Mouse (Mus musculus) forebrain, embryonic 12.5 days (tissue): ENCODE data around the gene Cadps2. TPM values are rescaled to one million over a fixed set of nuclear protein-coding genes. Genes with fewer than 3 reads are reported as not detected.

Experiments used
- ATAC-seq: fragments of 200-750 bp; cut with Nextera tagmentation; 2 replicates; pipeline ENCODE4 v1.8.0; 2017; ENCODE audit warnings: moderate TSS enrichment; ENCODE audit not compliant: low FRiP score
- H3K27ac ChIP-seq: fragments of 300-500 bp; sonication (generic); 2 replicates; pipeline ENCODE4 v1.5.1; 2016; ENCODE audit warnings: mild to moderate bottlenecking
- H3K27me3 ChIP-seq: fragments of 300-500 bp; sonication (generic); 2 replicates; pipeline ENCODE4 v1.6.1; 2016; ENCODE audit warnings: mild to moderate bottlenecking
- H3K36me3 ChIP-seq: fragments of 300-500 bp; sonication (generic); replicated peaks from 2 replicates; pipeline ENCODE4 v1.6.1; 2016; ENCODE audit warnings: mild to moderate bottlenecking
- H3K4me1 ChIP-seq: fragments of 300-500 bp; sonication (generic); 2 replicates; pipeline ENCODE4 v1.6.1; 2016
- H3K4me2 ChIP-seq: fragments of 300-500 bp; sonication (generic); 2 replicates; pipeline ENCODE4 v1.6.1; 2016; ENCODE audit warnings: mild to moderate bottlenecking, moderate library complexity
- H3K4me3 ChIP-seq: fragments of 300-500 bp; sonication (generic); replicated peaks from 2 replicates; pipeline ENCODE4 v1.5.1; 2016; ENCODE audit warnings: mild to moderate bottlenecking
- H3K9ac ChIP-seq: fragments of 300-500 bp; sonication (generic); 2 replicates; pipeline ENCODE4 v1.6.1; 2016; ENCODE audit warnings: mild to moderate bottlenecking
- H3K9me3 ChIP-seq: fragments of 300-500 bp; sonication (generic); 2 replicates; pipeline ENCODE4 v1.6.1; 2016
- WGBS: fragments of 180-500 bp; shearing (Covaris S2); methylation state at CpG from one replicate; pipeline ENCODE4 v1.1.7; 2016; 5-methylcytosine and 5-hydroxymethylcytosine counted together
- polyA plus RNA-seq: library from polyadenylated mRNA; unstranded; fragments of >200 nt; fragmentation: Nextera tagmentation; extraction: Ambion mirVana; gene quantifications from 2 replicates; pipeline ENCODE4 v1.2.1, GENCODE M21; 2016

Gene Cadps2
- polyA plus RNA-seq, 1 experiment from 2014 or later = 4.0 TPM

DNA sequence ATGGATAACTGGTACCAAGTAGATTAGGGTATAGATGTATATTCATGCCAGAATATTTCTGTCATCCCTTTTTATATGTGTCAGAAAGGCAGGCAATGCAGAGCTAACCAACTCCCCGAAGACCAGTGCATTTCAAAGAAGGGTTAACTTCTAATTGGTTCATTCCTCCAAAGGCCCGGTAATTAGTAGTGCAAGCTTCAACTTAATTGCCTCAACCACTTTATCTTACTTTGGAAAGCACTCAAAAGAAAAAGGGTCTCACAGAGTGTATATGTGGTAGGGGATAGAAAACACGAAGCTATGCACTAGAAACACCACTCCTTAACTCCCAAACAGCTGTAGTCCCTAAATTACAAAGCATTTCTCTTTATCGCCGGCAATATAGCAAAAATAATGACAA lies 90.4 kb downstream of the Cadps2 start:
- no peak overlapping the region for H3K4me3 ChIP-seq
- H3K4me2 ChIP-seq = no peak overlapping the region
- H3K27me3 ChIP-seq = no peaks in the 10 kb centered on the region
- no peaks in the 10 kb centered on the region for H3K9me3 ChIP-seq
- no peak overlapping the region for H3K9ac ChIP-seq
- ATAC-seq = peak; percentile 79; the same call in 1 of the 2 replicates
- no peaks in the 10 kb centered on the region; the same call in 1 of the 2 replicates for H3K4me1 ChIP-seq
- 34% methylated on average over 5 of the region's 5 CpGs for WGBS
- no peak overlapping the region for H3K27ac ChIP-seq
- no peaks in the 10 kb centered on the region for H3K36me3 ChIP-seq

DNA sequence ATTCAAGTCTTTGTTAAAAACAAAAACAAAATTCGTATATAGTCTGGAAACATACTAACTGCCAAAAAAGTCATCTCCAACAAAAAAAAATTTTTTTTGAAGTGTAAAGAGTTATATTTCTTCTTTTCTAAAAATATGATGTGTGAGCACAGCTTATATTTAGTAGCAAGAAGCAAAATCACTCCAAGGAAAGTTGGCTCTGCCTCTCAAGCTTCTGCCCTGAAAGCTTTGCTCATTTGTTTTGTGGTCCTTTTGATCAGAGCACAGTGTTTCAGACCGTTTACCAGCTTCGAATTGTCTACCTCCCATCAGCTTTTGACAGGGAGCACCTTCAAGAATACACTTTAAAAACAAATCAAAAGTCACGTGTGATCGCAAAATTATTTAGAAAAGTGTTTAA lies 99.2 kb downstream of the Cadps2 start:
- Histone ChIP-seq H3K36me3 (no peaks in the 10 kb centered on the region), H3K9ac (no peak overlapping the region), H3K4me2 (no peak overlapping the region), H3K4me1 (no peaks in the 10 kb centered on the region; the same call in 1 of the 2 replicates), H3K27me3 (no peaks in the 10 kb centered on the region), H3K9me3 (no peaks in the 10 kb centered on the region), H3K4me3 (no peak overlapping the region), H3K27ac (no peak overlapping the region)
- no peak for ATAC-seq
- 67% methylated on average over 5 of the region's 5 CpGs for WGBS

DNA sequence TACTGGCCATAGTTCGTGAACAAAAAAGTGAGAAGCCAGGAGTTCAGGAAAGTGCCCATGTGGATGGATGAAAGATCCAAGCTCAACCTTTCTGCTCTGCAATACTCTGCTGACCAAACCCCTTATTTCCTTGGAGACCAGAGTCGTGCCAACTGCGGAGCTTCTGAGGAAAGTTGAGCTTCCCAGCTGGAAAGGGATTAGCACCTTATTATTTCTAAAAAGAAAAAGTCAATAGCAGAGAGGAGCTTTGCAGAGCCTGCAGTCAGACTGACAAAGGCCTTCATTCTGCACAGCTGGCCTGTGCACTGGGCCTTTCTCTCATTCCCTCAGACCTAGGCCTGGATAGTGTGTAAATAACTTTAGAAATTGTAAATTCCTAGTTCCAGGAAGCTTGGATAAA lies 106.5 kb downstream of the Cadps2 start:
- no peak overlapping the region for H3K27ac ChIP-seq
- peak; percentile 45; the same call in 1 of the 2 replicates for ATAC-seq
- no peak overlapping the region for H3K9ac ChIP-seq
- WGBS = 3% methylated on average over 3 of the region's 3 CpGs
- H3K4me3 ChIP-seq = no peak overlapping the region
- no peaks in the 10 kb centered on the region for H3K9me3 ChIP-seq
- H3K27me3 ChIP-seq = no peaks in the 10 kb centered on the region
- H3K36me3 ChIP-seq = no peaks in the 10 kb centered on the region
- no peak overlapping the region for H3K4me2 ChIP-seq
- peaks cover 13% of the 10 kb centered on the region for H3K4me1 ChIP-seq

- no peak overlapping the region for H3K4me2 ChIP-seq
- H3K27me3 ChIP-seq = no peaks in the 10 kb centered on the region
- H3K4me1 ChIP-seq = peaks cover 12% of the 10 kb centered on the region
- H3K27ac ChIP-seq = no peak overlapping the region
- WGBS = 88% methylated on average over 3 of the region's 3 CpGs
- no peaks in the 10 kb centered on the region for H3K36me3 ChIP-seq
- ATAC-seq = no peak
- H3K4me3 ChIP-seq = no peak overlapping the region
- H3K9me3 ChIP-seq = no peaks in the 10 kb centered on the region
- H3K9ac ChIP-seq = no peak overlapping the region
Measured at GRCm38 (mm10) chr6:23728620-23729019, 110.6 kb downstream of the Cadps2 start.

- WGBS = 91% methylated on average over 4 of the region's 4 CpGs
- no peak for ATAC-seq
- no peak overlapping the region for H3K4me2 ChIP-seq
Measured at GRCm38 (mm10) chr6:23723697-23724096, 115.5 kb downstream of the Cadps2 start.

GRCm38 (mm10) chr6:23720401-23720800 lies 118.8 kb downstream of the Cadps2 start:
- no peaks in the 10 kb centered on the region for H3K4me1 ChIP-seq
- no peak overlapping the region for H3K9ac ChIP-seq
- 93% methylated on average over 2 of the region's 2 CpGs for WGBS
- H3K27me3 ChIP-seq = no peaks in the 10 kb centered on the region
- ATAC-seq = no peak
- H3K4me2 ChIP-seq = no peak overlapping the region
- H3K4me3 ChIP-seq = no peak overlapping the region
- H3K27ac ChIP-seq = no peak overlapping the region
- peaks cover 5% of the 10 kb centered on the region; the same call in 1 of the 2 replicates for H3K9me3 ChIP-seq
- no peaks in the 10 kb centered on the region for H3K36me3 ChIP-seq

More at GRCm38 (mm10) chr6:23723697-23724096, 115.5 kb downstream of the Cadps2 start:
- Histone ChIP-seq H3K27ac (no peak overlapping the region), H3K4me1 (no peaks in the 10 kb centered on the region), H3K27me3 (no peaks in the 10 kb centered on the region), H3K9ac (no peak overlapping the region), H3K36me3 (no peaks in the 10 kb centered on the region), H3K9me3 (peaks cover 5% of the 10 kb centered on the region; the same call in 1 of the 2 replicates), H3K4me3 (no peak overlapping the region)

GRCm38 (mm10) chr6:23707506-23707905 lies 131.7 kb downstream of the Cadps2 start:
- ATAC-seq = no peak

DNA sequence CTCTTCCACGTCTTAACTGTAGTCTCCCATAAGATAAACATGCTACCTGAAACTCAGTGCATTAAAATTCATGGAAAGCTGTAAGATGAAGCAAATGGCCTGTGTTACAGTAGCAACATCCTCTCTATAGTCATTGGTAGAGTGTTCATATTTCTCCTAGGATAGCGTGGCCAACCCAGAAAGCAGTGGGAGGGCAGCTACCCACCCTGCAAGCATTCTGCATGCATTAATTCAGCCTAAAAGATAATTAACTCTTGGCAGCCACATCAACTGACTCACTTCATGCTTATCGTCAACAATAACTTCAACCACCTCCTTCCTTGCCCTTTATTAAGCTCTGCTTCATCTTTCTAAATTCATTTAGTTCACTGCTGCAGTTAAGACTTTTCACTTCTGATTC lies 138.3 kb downstream of the Cadps2 start:
- Histone ChIP-seq H3K4me2 (no peak overlapping the region), H3K27ac (no peak overlapping the region), H3K9ac (no peak overlapping the region), H3K9me3 (no peaks in the 10 kb centered on the region), H3K27me3 (no peaks in the 10 kb centered on the region), H3K36me3 (no peaks in the 10 kb centered on the region), H3K4me1 (no peaks in the 10 kb centered on the region), H3K4me3 (no peak overlapping the region)
- WGBS = 74% methylated on average over 3 of the region's 3 CpGs
- ATAC-seq = no peak

More at GRCm38 (mm10) chr6:23707506-23707905, 131.7 kb downstream of the Cadps2 start:
- H3K9me3 ChIP-seq = no peaks in the 10 kb centered on the region
- WGBS = 80% methylated on average over 3 of the region's 3 CpGs
- no peaks in the 10 kb centered on the region for H3K27me3 ChIP-seq
- H3K27ac ChIP-seq = no peak overlapping the region
- no peak overlapping the region for H3K4me2 ChIP-seq
- H3K9ac ChIP-seq = no peak overlapping the region
- no peaks in the 10 kb centered on the region for H3K4me1 ChIP-seq
- no peaks in the 10 kb centered on the region for H3K36me3 ChIP-seq
- no peak overlapping the region for H3K4me3 ChIP-seq

GRCm38 (mm10) chr6:23678172-23678571 lies 161.0 kb downstream of the Cadps2 start:
- H3K4me3 ChIP-seq = no peak overlapping the region
- H3K9ac ChIP-seq = no peak overlapping the region
- no peaks in the 10 kb centered on the region for H3K27me3 ChIP-seq
- no peaks in the 10 kb centered on the region for H3K4me1 ChIP-seq
- H3K36me3 ChIP-seq = no peaks in the 10 kb centered on the region
- H3K4me2 ChIP-seq = no peak overlapping the region
- 81% methylated on average over 1 of the region's 1 CpGs for WGBS
- ATAC-seq = no peak
- H3K9me3 ChIP-seq = no peaks in the 10 kb centered on the region
- H3K27ac ChIP-seq = no peak overlapping the region

DNA sequence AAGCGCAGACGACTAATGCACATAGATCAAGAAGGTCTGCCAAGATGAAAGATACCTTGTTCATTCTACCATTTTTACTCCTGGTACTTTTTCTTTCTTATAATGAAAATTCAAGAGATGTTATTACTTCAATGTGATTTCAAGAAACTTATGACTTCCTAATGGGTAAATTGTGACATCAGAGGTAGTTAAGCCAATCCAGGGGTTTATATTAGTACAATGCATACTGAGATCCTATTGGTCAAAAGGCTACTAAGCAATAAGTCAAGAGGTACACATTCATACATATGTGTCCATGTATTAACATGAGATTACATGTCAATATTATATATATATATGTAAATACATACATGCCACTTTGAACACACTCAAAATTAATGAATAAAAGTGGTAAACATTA lies 184.2 kb downstream of the Cadps2 start, which contains the start of gene Rnf148:
Gene Rnf148, minus strand, starts transcription at position 101 of the 400 bp plus-strand sequence.
- 96% methylated on average over 2 of the region's 2 CpGs for WGBS
- H3K27me3 ChIP-seq = no peaks in the 10 kb centered on the region
- no peak within 1 kb of the TSS for H3K4me3 ChIP-seq
- no peaks in the 10 kb centered on the region for H3K9me3 ChIP-seq
- H3K9ac ChIP-seq = no peak within 1 kb of the TSS
- H3K36me3 ChIP-seq = no peaks in the 10 kb centered on the region
- H3K4me2 ChIP-seq = no peak within 1 kb of the TSS
- no peaks in the 10 kb centered on the region for H3K4me1 ChIP-seq
- no peak for ATAC-seq
- no peak within 1 kb of the TSS for H3K27ac ChIP-seq

GRCm38 (mm10) chr6:23650205-23650604 lies 189.0 kb downstream of the Cadps2 start, which contains the start of gene Rnf133:
TSS of gene Rnf133 (minus strand) at chr6:23650305.
- no peaks in the 10 kb centered on the region for H3K27me3 ChIP-seq
- no peak for ATAC-seq
- no peak within 1 kb of the TSS for H3K4me2 ChIP-seq
- no peak within 1 kb of the TSS for H3K9ac ChIP-seq
- no peak within 1 kb of the TSS for H3K27ac ChIP-seq
- no peaks in the 10 kb centered on the region for H3K36me3 ChIP-seq
- H3K9me3 ChIP-seq = no peaks in the 10 kb centered on the region
- no peaks in the 10 kb centered on the region for H3K4me1 ChIP-seq
- 92% methylated on average over 2 of the region's 2 CpGs for WGBS
- no peak within 1 kb of the TSS for H3K4me3 ChIP-seq

- Histone ChIP-seq H3K4me1 (no peaks in the 10 kb centered on the region), H3K4me2 (no peak overlapping the region), H3K9me3 (no peaks in the 10 kb centered on the region), H3K9ac (no peak overlapping the region), H3K27ac (no peak overlapping the region), H3K4me3 (no peak overlapping the region), H3K36me3 (no peaks in the 10 kb centered on the region), H3K27me3 (no peaks in the 10 kb centered on the region)
- no peak for ATAC-seq
- 90% methylated on average over 8 of the region's 8 CpGs for WGBS
Measured at GRCm38 (mm10) chr6:23648732-23649131, 190.5 kb downstream of the Cadps2 start.

DNA sequence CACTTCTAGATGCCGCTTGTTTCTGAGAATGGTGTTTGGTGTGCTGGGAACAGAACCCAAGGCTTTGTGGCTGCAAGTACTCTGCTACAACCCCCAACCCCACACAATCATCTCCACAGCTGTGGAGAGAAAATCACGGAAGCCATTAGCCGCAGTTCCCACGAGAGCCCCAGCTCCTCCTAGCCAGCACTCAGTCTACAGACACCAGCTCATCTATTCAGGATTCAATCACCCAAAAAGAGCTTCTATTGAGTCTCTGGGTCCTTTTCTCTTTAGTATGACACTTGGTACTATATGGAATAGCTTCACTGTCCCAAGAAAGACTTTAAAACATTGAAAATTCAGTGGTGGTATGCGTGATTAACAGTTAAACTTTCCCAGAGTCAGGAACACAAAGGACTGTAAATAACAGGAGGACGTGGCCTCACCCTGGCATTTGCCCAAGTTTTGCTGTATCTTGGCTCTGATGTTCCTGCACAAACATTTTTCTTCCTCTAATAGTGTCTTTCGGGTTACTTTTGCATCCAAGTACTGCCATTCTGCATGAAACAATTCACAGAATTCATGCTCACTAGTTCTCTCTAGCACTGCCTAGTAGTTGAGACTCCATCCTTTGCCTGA lies 191.5 kb downstream of the Cadps2 start:
- no peak overlapping the region for H3K27ac ChIP-seq
- no peaks in the 10 kb centered on the region for H3K9me3 ChIP-seq
- no peaks in the 10 kb centered on the region for H3K27me3 ChIP-seq
- no peak for ATAC-seq
- H3K4me2 ChIP-seq = no peak overlapping the region
- no peaks in the 10 kb centered on the region for H3K4me1 ChIP-seq
- H3K4me3 ChIP-seq = no peak overlapping the region
- 79% methylated on average over 7 of the region's 7 CpGs for WGBS
- H3K36me3 ChIP-seq = no peaks in the 10 kb centered on the region
- H3K9ac ChIP-seq = no peak overlapping the region
